Mouse (Mus musculus): ENCODE measurements around the gene Rfc1. TPM values are rescaled to one million over a fixed set of nuclear protein-coding genes. Genes with fewer than 3 reads are reported as not detected.

The Rfc1 gene
- polyA plus RNA-seq, 1 experiment from 2014 or later = 34.8 TPM

DNA sequence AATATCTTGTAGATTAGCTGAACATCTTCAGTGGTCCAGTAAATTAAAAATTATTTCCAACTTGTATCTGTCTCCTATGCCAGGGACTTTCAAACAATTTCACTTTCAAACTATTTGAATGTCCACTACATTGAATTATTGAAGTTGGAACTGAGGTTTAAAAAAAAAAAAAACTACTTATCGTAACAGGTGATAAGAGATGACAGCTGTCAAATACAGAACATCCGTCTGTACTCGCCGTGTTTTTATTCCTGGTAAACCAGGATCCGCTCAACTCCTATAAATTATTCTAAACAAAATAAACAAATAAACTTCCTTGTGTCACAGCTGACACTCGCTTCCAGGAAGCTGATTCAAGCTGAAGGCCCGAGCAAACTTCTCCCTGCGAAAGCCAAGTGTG lies 682 bp downstream of the Rfc1 start:
- ATAC-seq = no peak
- no peaks in the 10 kb centered on the region for H3K4me1 ChIP-seq (ENCODE audit: insufficient read depth, low read depth, low read length)
- peak overlapping the region; percentile 85 for H3K4me2 ChIP-seq (replicated peaks; ENCODE audit: low read depth, low read length)
- no peaks in the 10 kb centered on the region for H3K9me3 ChIP-seq (ENCODE audit: low read length)
- H3K27ac ChIP-seq (ENCODE audit: low read length) = peak overlapping the region; percentile 79
- TF ChIP-seq EP300 (IDR thresholded peaks at IDR 0.05) = no peak
- no peak for TF ChIP-seq CTCF (IDR thresholded peaks at IDR 0.05)
- H3K9ac ChIP-seq (replicated peaks; ENCODE audit: low read depth) = peak overlapping the region; percentile 79
- no peak for DNase-seq (ENCODE audit: low spot score)
- H3K36me3 ChIP-seq (ENCODE audit: insufficient read depth, low read length) = no peaks in the 10 kb centered on the region
- WGBS = 2% methylated on average over 8 of the region's 8 CpGs
- H3K4me3 ChIP-seq (ENCODE audit: low read depth, low read length) = peak overlapping the region; percentile 98
- H3K27me3 ChIP-seq (replicated peaks; ENCODE audit: insufficient read depth, low read length) = no peaks in the 10 kb centered on the region

DNA sequence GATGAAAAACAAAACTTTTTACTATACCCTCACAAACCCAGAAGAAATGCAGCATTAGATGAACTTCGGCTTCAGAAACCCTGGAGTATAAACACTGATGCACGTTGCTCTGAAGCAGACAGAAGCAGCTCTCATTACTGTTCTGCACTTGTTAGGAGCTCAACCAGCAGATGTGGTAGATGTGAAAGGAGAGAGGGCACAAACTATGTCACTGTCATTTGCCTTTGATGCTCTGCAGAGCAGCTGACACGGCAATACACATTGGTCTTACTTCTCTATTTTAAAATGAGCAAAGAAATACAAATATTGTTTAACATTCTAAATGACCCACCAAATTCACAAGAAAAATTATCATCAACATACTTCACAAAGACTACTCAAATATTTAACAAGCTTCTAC lies 5.5 kb downstream of the Rfc1 start:
- 64% methylated on average over 3 of the region's 3 CpGs for WGBS
- H3K9me3 ChIP-seq (ENCODE audit: low read length) = no peaks in the 10 kb centered on the region
- H3K4me1 ChIP-seq (ENCODE audit: insufficient read depth, low read depth, low read length) = peaks cover 4% of the 10 kb centered on the region; the same call in 1 of the 2 replicates
- no peak overlapping the region for H3K9ac ChIP-seq (replicated peaks; ENCODE audit: low read depth)
- no peak overlapping the region for H3K4me2 ChIP-seq (replicated peaks; ENCODE audit: low read depth, low read length)
- DNase-seq (ENCODE audit: low spot score) (no peak), ATAC-seq (no peak)
- H3K4me3 ChIP-seq (ENCODE audit: low read depth, low read length) = no peak overlapping the region
- H3K27ac ChIP-seq (ENCODE audit: low read length) = no peak overlapping the region
- TF ChIP-seq EP300 (IDR thresholded peaks at IDR 0.05) (no peak), CTCF (IDR thresholded peaks at IDR 0.05) (no peak)
- H3K36me3 ChIP-seq (ENCODE audit: insufficient read depth, low read length) = no peaks in the 10 kb centered on the region
- H3K27me3 ChIP-seq (replicated peaks; ENCODE audit: insufficient read depth, low read length) = no peaks in the 10 kb centered on the region

DNA sequence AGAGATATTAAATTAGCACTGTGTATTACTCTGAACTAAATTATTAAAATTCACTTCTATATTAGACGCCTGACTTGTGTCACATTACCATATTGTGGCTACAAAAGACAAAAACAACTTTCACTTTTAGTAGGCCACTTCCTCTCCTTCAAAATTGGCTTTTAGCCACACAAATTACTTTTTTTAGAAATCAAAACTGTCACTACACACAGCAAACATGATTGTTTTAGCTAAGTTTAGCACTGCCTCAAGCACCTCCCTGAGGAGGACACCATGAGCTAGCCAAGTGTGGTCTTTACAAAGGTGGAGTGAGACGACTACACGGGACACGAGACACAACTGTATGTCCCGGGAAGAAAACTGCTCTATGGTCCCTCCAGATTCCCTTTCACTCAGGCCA lies 9.3 kb downstream of the Rfc1 start:
- H3K9me3 ChIP-seq (ENCODE audit: low read length) = no peaks in the 10 kb centered on the region
- DNase-seq (ENCODE audit: low spot score) (peak; percentile 23), ATAC-seq (no peak)
- H3K9ac ChIP-seq (replicated peaks; ENCODE audit: low read depth) = no peak overlapping the region
- WGBS = 36% methylated on average over 5 of the region's 5 CpGs
- H3K27ac ChIP-seq (ENCODE audit: low read length) = peak overlapping the region; percentile 47
- no peaks in the 10 kb centered on the region for H3K27me3 ChIP-seq (replicated peaks; ENCODE audit: insufficient read depth, low read length)
- H3K4me3 ChIP-seq (ENCODE audit: low read depth, low read length) = no peak overlapping the region
- TF ChIP-seq EP300 (IDR thresholded peaks at IDR 0.05) (no peak), CTCF (IDR thresholded peaks at IDR 0.05) (no peak)
- H3K4me2 ChIP-seq (replicated peaks; ENCODE audit: low read depth, low read length) = peak overlapping the region; percentile 22
- H3K36me3 ChIP-seq (ENCODE audit: insufficient read depth, low read length) = no peaks in the 10 kb centered on the region
- peaks cover 4% of the 10 kb centered on the region; the same call in 1 of the 2 replicates for H3K4me1 ChIP-seq (ENCODE audit: insufficient read depth, low read depth, low read length)

DNA sequence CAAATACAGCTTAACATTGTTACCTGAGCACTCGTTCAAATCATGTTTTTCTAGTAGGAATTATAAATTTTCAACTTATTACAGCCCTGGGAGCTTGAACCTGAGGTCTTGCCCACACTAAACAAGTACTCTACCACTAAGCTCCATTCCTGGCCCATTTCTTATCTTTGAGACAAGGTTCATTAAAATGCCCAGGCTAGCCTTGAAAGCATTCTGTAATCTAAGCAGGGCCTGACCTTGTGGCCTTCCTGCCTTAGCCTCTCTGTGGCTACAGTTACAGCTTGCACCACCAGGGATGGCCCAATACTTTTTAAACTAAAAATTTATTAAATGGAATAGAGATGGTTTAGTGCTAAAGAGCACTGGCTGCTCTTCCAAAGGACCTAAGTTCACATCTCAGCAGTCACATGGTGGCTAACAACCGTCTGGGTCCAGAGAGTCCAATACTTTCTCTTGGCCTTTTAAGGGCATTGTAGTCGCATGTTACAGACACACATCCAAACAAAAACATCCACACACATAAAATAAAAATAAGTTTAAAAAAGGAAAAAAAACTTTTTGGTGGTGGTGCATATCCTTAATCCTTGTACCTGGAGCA lies 10.6 kb downstream of the Rfc1 start:
- 62% methylated on average over 3 of the region's 3 CpGs for WGBS

DNA sequence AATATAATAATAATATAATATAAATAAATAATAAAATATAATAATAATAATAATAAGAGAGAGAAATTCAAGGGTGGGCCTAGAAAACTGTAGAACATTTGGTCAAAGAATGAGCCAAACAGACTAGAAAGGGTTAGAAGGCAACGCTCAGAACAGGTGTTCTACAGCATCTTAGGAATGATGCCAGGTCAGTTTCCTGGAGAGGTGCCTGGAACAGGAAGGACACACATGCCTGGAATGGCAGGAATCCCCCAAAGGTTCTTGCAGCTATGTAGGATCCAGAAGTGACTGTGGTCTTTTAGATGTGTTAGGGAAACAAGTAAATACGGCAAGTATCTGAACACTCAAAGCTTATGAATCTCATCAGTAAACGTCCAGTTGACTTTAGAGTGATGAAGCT lies 11.2 kb downstream of the Rfc1 start:
- Histone ChIP-seq H3K27me3 (replicated peaks; ENCODE audit: insufficient read depth, low read length) (no peaks in the 10 kb centered on the region), H3K4me3 (ENCODE audit: low read depth, low read length) (no peak overlapping the region), H3K4me2 (replicated peaks; ENCODE audit: low read depth, low read length) (no peak overlapping the region), H3K9me3 (ENCODE audit: low read length) (no peaks in the 10 kb centered on the region), H3K4me1 (ENCODE audit: insufficient read depth, low read depth, low read length) (peaks cover 4% of the 10 kb centered on the region; the same call in 1 of the 2 replicates), H3K9ac (replicated peaks; ENCODE audit: low read depth) (no peak overlapping the region), H3K27ac (ENCODE audit: low read length) (no peak overlapping the region), H3K36me3 (ENCODE audit: insufficient read depth, low read length) (no peaks in the 10 kb centered on the region)
- DNase-seq (ENCODE audit: low spot score) (no peak), ATAC-seq (no peak)
- TF ChIP-seq EP300 (IDR thresholded peaks at IDR 0.05) (no peak), CTCF (IDR thresholded peaks at IDR 0.05) (no peak)
- WGBS = 67% methylated on average over 3 of the region's 3 CpGs

More for the DNA sequence above, 10.6 kb downstream of the Rfc1 start:
- H3K27ac ChIP-seq (ENCODE audit: low read length) = no peak overlapping the region
- peaks cover 4% of the 10 kb centered on the region; the same call in 1 of the 2 replicates for H3K4me1 ChIP-seq (ENCODE audit: insufficient read depth, low read depth, low read length)
- ATAC-seq (no peak), DNase-seq (ENCODE audit: low spot score) (no peak)
- H3K4me3 ChIP-seq (ENCODE audit: low read depth, low read length) = no peak overlapping the region
- H3K9me3 ChIP-seq (ENCODE audit: low read length) = no peaks in the 10 kb centered on the region
- TF ChIP-seq EP300 (IDR thresholded peaks at IDR 0.05) (no peak), CTCF (IDR thresholded peaks at IDR 0.05) (no peak)
- no peaks in the 10 kb centered on the region for H3K27me3 ChIP-seq (replicated peaks; ENCODE audit: insufficient read depth, low read length)
- H3K4me2 ChIP-seq (replicated peaks; ENCODE audit: low read depth, low read length) = no peak overlapping the region
- no peak overlapping the region for H3K9ac ChIP-seq (replicated peaks; ENCODE audit: low read depth)
- no peaks in the 10 kb centered on the region for H3K36me3 ChIP-seq (ENCODE audit: insufficient read depth, low read length)

DNA sequence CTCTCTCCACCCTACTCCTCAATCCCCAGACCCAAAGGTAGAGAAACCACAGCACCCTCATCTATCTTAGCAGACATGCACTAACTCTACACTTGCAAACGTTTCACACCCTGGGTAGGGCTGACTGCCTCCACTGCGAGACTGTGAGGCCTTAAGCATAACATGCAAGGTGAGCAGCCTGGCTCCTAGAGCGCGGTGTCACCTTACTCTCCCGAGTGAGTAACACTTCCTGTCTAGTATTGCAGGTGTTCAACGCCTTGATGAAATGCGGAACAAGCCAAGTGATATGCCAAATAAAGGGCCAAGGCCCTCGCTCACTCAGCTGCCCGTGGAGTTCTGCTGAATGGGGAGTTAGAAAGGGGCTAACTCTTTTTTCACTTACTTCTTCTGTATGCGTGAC lies 13.3 kb downstream of the Rfc1 start:
- H3K4me3 ChIP-seq (ENCODE audit: low read depth, low read length) = no peak overlapping the region
- H3K4me2 ChIP-seq (replicated peaks; ENCODE audit: low read depth, low read length) = no peak overlapping the region
- WGBS = 59% methylated on average over 10 of the region's 10 CpGs
- H3K36me3 ChIP-seq (ENCODE audit: insufficient read depth, low read length) = peaks cover 9% of the 10 kb centered on the region; the same call in 1 of the 2 replicates
- H3K9me3 ChIP-seq (ENCODE audit: low read length) = no peaks in the 10 kb centered on the region
- DNase-seq (ENCODE audit: low spot score) = peak; percentile 22
- H3K27me3 ChIP-seq (replicated peaks; ENCODE audit: insufficient read depth, low read length) = no peaks in the 10 kb centered on the region
- H3K27ac ChIP-seq (ENCODE audit: low read length) = no peak overlapping the region
- H3K4me1 ChIP-seq (ENCODE audit: insufficient read depth, low read depth, low read length) = peaks cover 4% of the 10 kb centered on the region; the same call in 1 of the 2 replicates
- no peak for TF ChIP-seq CTCF (IDR thresholded peaks at IDR 0.05)
- TF ChIP-seq EP300 (IDR thresholded peaks at IDR 0.05) = no peak
- no peak overlapping the region for H3K9ac ChIP-seq (replicated peaks; ENCODE audit: low read depth)
- ATAC-seq = no peak
